Mouse (Mus musculus) midbrain, embryonic 15.5 days (tissue): Measurements from ENCODE around the gene Sap30bp. TPM values are rescaled to one million over a fixed set of nuclear protein-coding genes. Genes with fewer than 3 reads are reported as not detected.
A peak's percentile ranks its signal among the peaks of the same experiment; 100 is the strongest.

Experiments
- ATAC-seq: fragments of 200-750 bp; cut with Nextera tagmentation; replicated peaks from 2 replicates; pipeline ENCODE4 v1.8.0; 2017; ENCODE audit warnings: moderate TSS enrichment
- H3K27ac ChIP-seq: fragments of 300-500 bp; sonication (generic); 2 replicates; pipeline ENCODE4 v1.5.1; 2015; ENCODE audit warnings: mild to moderate bottlenecking, inconsistent platforms
- H3K27me3 ChIP-seq: fragments of 300-500 bp; sonication (generic); replicated peaks from 2 replicates; pipeline ENCODE4 v1.6.1; 2015; ENCODE audit warnings: inconsistent platforms
- H3K36me3 ChIP-seq: fragments of 300-500 bp; sonication (generic); replicated peaks from 2 replicates; pipeline ENCODE4 v1.6.1; 2015; ENCODE audit warnings: inconsistent platforms
- H3K4me1 ChIP-seq: fragments of 300-500 bp; sonication (generic); 2 replicates; pipeline ENCODE4 v1.6.1; 2015; ENCODE audit warnings: inconsistent platforms
- H3K4me2 ChIP-seq: fragments of 300-500 bp; sonication (generic); 2 replicates; pipeline ENCODE4 v1.6.1; 2015; ENCODE audit warnings: inconsistent platforms, mild to moderate bottlenecking, moderate library complexity
- H3K4me3 ChIP-seq: fragments of 300-500 bp; sonication (generic); 2 replicates; pipeline ENCODE4 v1.5.1; 2015; ENCODE audit warnings: mild to moderate bottlenecking, inconsistent platforms
- H3K9ac ChIP-seq: fragments of 300-500 bp; sonication (generic); 2 replicates; pipeline ENCODE4 v1.6.1; 2015; ENCODE audit warnings: mild to moderate bottlenecking, inconsistent platforms
- H3K9me3 ChIP-seq: fragments of 300-500 bp; sonication (generic); 2 replicates; pipeline ENCODE4 v1.6.1; 2016; ENCODE audit warnings: inconsistent platforms
- WGBS: fragments of 180-500 bp; shearing (Covaris S2); methylation state at CpG from one replicate; pipeline ENCODE4 v1.1.7; 2015; ENCODE audit warnings: mixed read lengths; 5-methylcytosine and 5-hydroxymethylcytosine counted together
- polyA plus RNA-seq: library from polyadenylated mRNA; unstranded; fragments of >200 nt; fragmentation: Nextera tagmentation; extraction: Ambion mirVana; gene quantifications from 2 replicates; pipeline ENCODE4 v1.2.1, GENCODE M21; 2015

Gene Sap30bp
- polyA plus RNA-seq, 1 experiment from 2014 or later = 53.1 TPM

GRCm38 (mm10) chr11:116009661-116010060 lies 76.6 kb downstream of the Sap30bp start:
- Histone ChIP-seq H3K9ac (no peak overlapping the region), H3K4me1 (peaks cover 29% of the 10 kb centered on the region), H3K9me3 (no peaks in the 10 kb centered on the region), H3K27me3 (no peaks in the 10 kb centered on the region), H3K36me3 (no peaks in the 10 kb centered on the region), H3K4me2 (no peak overlapping the region), H3K4me3 (no peak overlapping the region), H3K27ac (no peak overlapping the region)
- no peak for ATAC-seq
- 90% methylated on average over 11 of the region's 11 CpGs for whole genome bisulfite sequencing

GRCm38 (mm10) chr11:116010146-116010545 lies 77.1 kb downstream of the Sap30bp start:
- H3K27ac ChIP-seq = no peak overlapping the region
- no peak overlapping the region for H3K4me3 ChIP-seq
- H3K9me3 ChIP-seq = no peaks in the 10 kb centered on the region
- 93% methylated on average over 8 of the region's 8 CpGs for WGBS
- H3K4me2 ChIP-seq = 0 out of 2 replicates have a peak overlapping the region, but pooled peaks have one; percentile 1
- no peak for ATAC-seq
- no peak overlapping the region for H3K9ac ChIP-seq
- no peaks in the 10 kb centered on the region for H3K36me3 ChIP-seq
- H3K4me1 ChIP-seq = peaks cover 24% of the 10 kb centered on the region
- H3K27me3 ChIP-seq = no peaks in the 10 kb centered on the region

- Histone ChIP-seq H3K4me2 (no peak overlapping the region), H3K9ac (no peak overlapping the region), H3K36me3 (no peaks in the 10 kb centered on the region), H3K27me3 (no peaks in the 10 kb centered on the region), H3K27ac (no peak overlapping the region), H3K4me1 (peaks cover 18% of the 10 kb centered on the region), H3K9me3 (no peaks in the 10 kb centered on the region), H3K4me3 (no peak overlapping the region)
- no peak for ATAC-seq
- 84% methylated on average over 5 of the region's 5 CpGs for WGBS
These were observed 77.9 kb downstream of the Sap30bp start for GRCm38 (mm10) chr11:116010948-116011347.

- H3K4me2 ChIP-seq = peak overlapping the region; percentile 83
- peaks cover 18% of the 10 kb centered on the region for H3K4me1 ChIP-seq
- H3K27me3 ChIP-seq = no peaks in the 10 kb centered on the region
- no peak; the same call in 1 of the 2 replicates for ATAC-seq
- peak overlapping the region; percentile 61 for H3K9ac ChIP-seq
- H3K9me3 ChIP-seq = no peaks in the 10 kb centered on the region
- peak overlapping the region; percentile 78; the same call in 1 of the 2 replicates for H3K27ac ChIP-seq
- H3K36me3 ChIP-seq = no peaks in the 10 kb centered on the region
- WGBS = 23% methylated on average over 14 of the region's 14 CpGs
- peak overlapping the region; percentile 57 for H3K4me3 ChIP-seq
These were observed 78.6 kb downstream of the Sap30bp start for GRCm38 (mm10) chr11:116011529-116012261.

- Histone ChIP-seq H3K27ac (peak within 1 kb of the TSS; percentile 78), H3K4me2 (peak within 1 kb of the TSS; percentile 83), H3K4me1 (peaks cover 18% of the 10 kb centered on the region), H3K4me3 (peak within 1 kb of the TSS; percentile 57), H3K36me3 (no peaks in the 10 kb centered on the region), H3K9ac (peak within 1 kb of the TSS; percentile 61), H3K9me3 (no peaks in the 10 kb centered on the region), H3K27me3 (no peaks in the 10 kb centered on the region)
- peak; percentile 80 for ATAC-seq
- under 1% methylated on average over 55 of the region's 55 CpGs for WGBS
These were observed 79.3 kb downstream of the Sap30bp start, which contains the start of gene Galk1 for GRCm38 (mm10) chr11:116012262-116012947. Gene Galk1, minus strand, starts transcription at chr11:116012719.

- Histone ChIP-seq H3K9ac (no peak overlapping the region), H3K4me2 (no peak overlapping the region), H3K27me3 (no peaks in the 10 kb centered on the region), H3K27ac (no peak overlapping the region), H3K4me3 (no peak overlapping the region), H3K9me3 (no peaks in the 10 kb centered on the region), H3K4me1 (peaks cover 18% of the 10 kb centered on the region), H3K36me3 (no peaks in the 10 kb centered on the region)
- 56% methylated on average over 8 of the region's 8 CpGs for WGBS
- no peak for ATAC-seq
These were observed 81.7 kb downstream of the Sap30bp start for GRCm38 (mm10) chr11:116014821-116015220.

Other genes starting within 250 kb of the Sap30bp start
- 173 and 176 TPM in 2 replicates for gene Grb2, start 224.7 kb upstream of the Sap30bp start, polyA plus RNA-seq
- 28.4 and 31.0 TPM in 2 replicates for gene Tmem94, start 167.8 kb upstream of the Sap30bp start, polyA plus RNA-seq
- 9.4 and 11.1 TPM in 2 replicates for gene Caskin2, start 119.6 kb upstream of the Sap30bp start, polyA plus RNA-seq
- 24.8 and 27.9 TPM in 2 replicates for gene Tsen54, start 118.6 kb upstream of the Sap30bp start, polyA plus RNA-seq
- 0.84 and 1.0 TPM in 2 replicates for gene Llgl2, start 109.2 kb upstream of the Sap30bp start, polyA plus RNA-seq
- 0.03 and 0.10 TPM in 2 replicates for gene Myo15b, start 74.9 kb upstream of the Sap30bp start, polyA plus RNA-seq
- 1.2 and 1.4 TPM in 2 replicates for gene Smim5, start 33.3 kb upstream of the Sap30bp start, polyA plus RNA-seq
- 1.0 and 1.1 TPM in 2 replicates for gene Smim6, start 21.3 kb upstream of the Sap30bp start, polyA plus RNA-seq
- 22.4 and 25.7 TPM in 2 replicates for gene Recql5, start 195 bp downstream of the Sap30bp start, polyA plus RNA-seq
- 0.79 and 0.94 TPM in 2 replicates for gene Itgb4, start 41.4 kb downstream of the Sap30bp start, polyA plus RNA-seq
- 53.2 and 58.5 TPM in 2 replicates for gene Galk1, start 79.4 kb downstream of the Sap30bp start, polyA plus RNA-seq
- 2,073 and 2,119 TPM in 2 replicates for gene H3f3b, start 94.7 kb downstream of the Sap30bp start, polyA plus RNA-seq
- gene Unk, start 97.0 kb downstream of the Sap30bp start, polyA plus RNA-seq = 39.7 and 40.7 TPM in 2 replicates
- gene Unc13d, start 144.7 kb downstream of the Sap30bp start, polyA plus RNA-seq = 0.70 and 1.5 TPM in 2 replicates
- 165 and 173 TPM in 2 replicates for gene Wbp2, start 153.7 kb downstream of the Sap30bp start, polyA plus RNA-seq
- 10.5 and 12.2 TPM in 2 replicates for gene Trim47, start 193.9 kb downstream of the Sap30bp start, polyA plus RNA-seq
- 2.7 and 3.1 TPM in 2 replicates for gene Trim65, start 197.8 kb downstream of the Sap30bp start, polyA plus RNA-seq
- gene Mrpl38, start 205.6 kb downstream of the Sap30bp start, polyA plus RNA-seq = 81.7 and 85.1 TPM in 2 replicates
- gene Fbf1, start 234.9 kb downstream of the Sap30bp start, polyA plus RNA-seq = 69.2 and 78.4 TPM in 2 replicates